Mouse (Mus musculus) frontal cortex, postnatal 10 days (tissue): ENCODE measurements at regions not wholly inside any gene's neighbourhood (a gene's known extent, or its start where the extent isn't known, plus 50 kb on each side); places are given as distances from the start of the nearest gene placed in this dataset.

Experiments
- DNase-seq, 2 experiments: peaks; one replicate each; pipeline ENCODE4 v3.0.0; 2022; ENCODE audit warnings: low spot score in 2 of 2, mixed read lengths in 1 of 2

DNA sequence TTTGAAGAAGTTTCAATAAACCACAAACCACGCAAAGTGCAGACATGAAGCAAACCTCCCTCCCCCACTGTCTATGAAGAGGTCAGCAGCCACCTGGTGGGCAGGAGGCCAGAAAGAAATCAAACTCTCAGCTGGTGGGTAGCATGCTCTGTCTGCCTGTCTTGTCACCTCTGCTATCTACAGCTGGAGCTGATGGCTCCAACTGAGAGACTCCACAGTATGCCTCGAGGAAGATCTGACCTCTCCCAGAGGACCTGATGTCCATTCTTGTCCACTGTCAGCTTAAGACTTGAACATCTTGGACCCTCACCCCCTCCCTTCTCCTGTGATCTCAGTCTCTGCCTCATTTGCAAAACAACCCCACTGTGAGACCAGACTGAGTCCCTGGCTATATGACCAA is 585.0 kb upstream of the Cdh11 start:
- no peak for DNase-seq

DNA sequence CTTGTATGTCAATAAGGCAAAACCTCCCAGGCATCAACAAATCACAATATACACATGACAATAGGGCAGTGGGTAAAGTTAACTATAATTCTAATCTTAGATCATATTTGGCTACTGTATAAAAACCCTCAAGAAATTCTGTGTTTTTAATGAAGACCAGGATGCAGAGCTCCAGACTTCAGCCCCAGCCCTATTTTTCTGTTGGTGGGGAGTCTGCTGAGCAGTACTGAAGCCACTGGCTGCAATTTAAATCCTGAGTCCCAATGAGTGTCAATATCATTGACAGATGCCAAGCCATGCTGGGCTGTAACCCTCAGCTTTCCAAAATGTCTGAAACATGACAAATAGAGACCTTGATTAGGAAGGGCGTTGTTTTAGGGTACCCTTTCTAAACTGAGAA is 587.6 kb upstream of the Cdh11 start:
- no peak for DNase-seq

DNA sequence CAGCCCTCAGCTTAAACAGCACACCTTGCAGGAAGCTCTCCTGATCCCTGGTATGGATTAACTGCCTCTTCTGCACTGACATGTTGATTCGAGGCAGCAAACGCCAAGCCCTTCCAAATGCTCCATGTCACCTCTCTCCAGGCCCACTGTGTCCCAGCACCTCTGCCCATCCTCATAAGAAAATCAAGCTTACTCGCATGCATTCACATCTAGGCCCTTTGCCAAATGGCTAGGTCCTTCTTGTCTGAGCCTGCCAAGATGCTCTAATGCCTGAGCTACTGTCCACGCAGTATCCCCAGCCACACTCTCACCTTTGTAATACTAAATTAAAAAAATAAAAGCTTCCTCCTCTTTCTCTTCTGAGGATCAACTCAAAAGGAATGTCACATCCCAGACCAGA is 588.7 kb upstream of the Cdh11 start:
- no peak for DNase-seq

DNA sequence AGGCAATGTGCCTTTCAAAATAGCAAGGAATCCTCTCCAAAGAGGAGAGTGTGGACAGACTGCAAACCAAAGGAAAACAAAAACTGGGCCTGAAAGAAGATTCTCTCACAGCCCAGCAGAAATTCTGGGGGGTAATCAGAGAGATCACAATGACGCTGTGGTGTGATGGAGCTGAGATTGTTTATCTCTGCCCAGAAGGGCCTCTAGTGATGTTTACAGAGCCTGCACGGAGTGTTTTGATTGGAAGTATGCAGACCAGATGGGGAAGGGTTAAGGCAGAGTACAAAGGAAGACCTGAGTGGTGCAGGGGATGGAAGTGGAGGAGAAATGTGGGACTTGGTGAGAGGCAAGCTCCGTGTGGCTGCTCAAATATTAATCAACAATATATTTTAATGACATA is 593.1 kb upstream of the Cdh11 start:
- no peak for DNase-seq

DNA sequence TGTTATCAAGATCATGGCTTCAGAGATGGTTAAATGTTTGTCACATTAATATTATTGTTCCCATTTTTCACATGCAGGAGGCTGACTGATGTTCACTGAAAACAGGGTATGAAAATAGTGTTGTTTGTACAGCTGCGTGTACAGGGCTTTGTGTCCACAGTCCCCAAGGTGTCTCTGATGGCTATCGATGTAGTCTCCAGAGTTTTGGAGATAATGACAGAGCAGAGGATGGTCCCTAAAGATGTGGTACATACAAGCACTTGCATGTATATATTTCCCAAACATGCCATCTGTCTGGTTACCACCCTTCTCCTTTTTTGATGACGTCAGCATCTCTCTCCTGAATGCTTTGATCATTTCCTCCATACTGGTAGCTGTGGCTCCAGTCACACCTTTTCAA is 596.1 kb upstream of the Cdh11 start:
- DNase-seq = no peak

DNA sequence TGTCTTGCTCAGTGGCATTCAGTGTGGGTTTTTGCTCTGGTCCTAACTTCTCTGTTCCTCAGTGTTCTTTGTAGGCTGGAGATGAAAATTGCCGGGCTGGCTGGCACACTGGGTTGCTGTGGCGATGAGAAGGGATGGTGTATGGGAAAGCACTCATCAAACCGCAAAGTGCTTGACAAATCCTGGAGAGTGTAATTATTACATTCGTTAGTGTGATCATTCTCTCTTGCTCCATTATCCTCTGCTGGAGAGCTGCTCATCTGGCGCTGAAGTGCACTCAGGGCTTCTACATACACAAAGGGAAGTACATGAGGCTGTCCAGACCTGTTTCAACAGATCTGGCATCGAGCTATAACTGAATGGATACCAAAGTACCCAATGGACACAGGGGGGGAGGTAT is 605.9 kb upstream of the Cdh11 start:
- no peak for DNase-seq

DNA sequence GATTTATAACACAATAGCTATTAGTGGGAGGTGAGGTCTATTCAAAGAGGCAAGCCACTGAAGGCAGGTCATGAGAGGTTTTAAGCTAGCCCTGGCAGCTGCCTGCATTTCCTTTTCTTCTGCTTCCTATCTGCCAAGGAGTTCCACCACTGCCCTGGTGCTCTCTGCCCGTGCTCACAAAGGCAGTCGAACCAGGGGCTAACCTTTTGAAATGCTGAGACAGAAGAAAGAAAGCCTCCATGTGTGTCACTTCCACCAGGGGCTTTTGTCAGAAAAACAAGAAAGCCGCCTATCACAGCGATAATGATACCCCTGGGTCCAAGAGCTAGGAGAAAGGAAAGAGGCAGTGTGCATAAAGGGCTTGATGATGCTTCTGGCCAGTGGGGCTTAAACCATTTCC is 609.9 kb upstream of the Cdh11 start:
- DNase-seq = no peak

DNA sequence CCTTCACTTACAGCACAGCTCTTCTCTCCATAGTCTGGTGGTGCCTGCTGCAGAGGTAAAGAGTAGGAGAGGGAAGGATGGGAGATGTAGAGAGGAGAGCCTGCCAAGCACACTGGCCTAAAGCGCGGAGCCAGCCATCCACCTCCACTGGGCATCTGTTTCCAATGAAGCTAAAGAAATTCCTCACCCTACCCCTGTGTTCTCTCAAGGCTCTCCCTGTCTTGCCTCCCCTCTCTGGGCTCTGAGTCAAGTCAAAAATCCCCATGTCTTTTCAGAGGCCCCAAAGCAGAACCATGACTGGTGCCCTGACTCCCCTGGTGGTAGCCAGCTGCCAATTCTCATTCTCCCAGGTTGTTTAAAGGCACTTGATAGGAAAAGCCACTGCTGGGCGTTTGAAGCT is 612.7 kb upstream of the Cdh11 start:
- DNase-seq = no peak

DNA sequence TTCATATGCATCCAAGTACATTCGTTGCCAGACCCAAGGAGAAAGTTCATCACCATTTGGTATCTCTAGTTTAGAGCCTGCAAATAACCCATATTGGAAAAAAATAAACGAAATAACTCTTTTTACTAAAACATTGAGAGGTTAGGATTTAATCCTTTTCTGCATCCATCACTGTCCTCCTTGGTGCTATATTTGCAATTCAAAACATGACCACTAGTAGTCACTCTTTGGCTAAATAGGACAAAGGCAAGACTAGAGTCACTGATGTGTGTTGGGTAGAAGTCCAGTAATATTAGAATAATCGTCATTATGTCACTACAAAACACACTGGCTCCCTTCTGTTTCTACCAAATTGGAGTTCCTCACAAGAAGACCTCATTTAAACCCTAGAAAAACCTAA is 614.0 kb upstream of the Cdh11 start:
- no peak for DNase-seq

DNA sequence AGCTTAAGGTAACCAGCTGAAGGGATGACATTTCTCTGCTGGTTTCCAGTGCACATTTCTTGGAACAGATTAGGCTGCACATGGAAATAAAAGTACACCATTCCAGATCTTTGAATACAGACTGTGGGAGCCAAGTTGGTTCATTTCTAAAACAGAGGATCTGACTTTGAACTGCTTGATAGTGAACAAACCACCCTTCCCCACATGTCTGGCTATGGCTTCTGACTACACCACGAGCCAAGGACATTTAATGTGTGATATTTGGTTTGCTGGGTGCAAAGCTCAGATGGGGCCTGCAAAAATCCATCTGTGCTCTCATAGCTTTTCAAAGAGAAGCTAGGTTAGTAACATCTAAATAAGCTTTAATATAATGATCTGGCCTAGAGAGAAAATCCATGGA is 614.7 kb upstream of the Cdh11 start:
- no peak for DNase-seq

DNA sequence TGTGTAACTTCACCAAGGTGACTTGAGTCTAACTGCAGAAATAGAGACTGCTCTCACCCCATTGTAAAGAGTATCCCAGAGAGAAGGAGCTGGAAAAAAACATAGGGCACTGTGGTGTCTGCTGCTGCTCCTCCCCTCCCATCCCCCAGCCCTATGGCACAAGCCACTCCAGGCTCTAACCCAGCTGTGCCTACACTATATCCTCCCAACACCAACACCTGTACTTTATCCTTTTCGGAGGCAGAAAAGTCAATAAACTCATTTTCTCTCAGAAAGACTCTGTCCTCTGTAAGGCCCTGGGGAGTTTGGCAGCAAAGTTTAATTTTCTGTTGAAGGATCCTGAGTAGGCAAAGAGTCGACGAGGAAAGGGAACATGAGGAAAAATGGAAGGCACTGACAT is 617.3 kb upstream of the Cdh11 start:
- no peak for DNase-seq

DNA sequence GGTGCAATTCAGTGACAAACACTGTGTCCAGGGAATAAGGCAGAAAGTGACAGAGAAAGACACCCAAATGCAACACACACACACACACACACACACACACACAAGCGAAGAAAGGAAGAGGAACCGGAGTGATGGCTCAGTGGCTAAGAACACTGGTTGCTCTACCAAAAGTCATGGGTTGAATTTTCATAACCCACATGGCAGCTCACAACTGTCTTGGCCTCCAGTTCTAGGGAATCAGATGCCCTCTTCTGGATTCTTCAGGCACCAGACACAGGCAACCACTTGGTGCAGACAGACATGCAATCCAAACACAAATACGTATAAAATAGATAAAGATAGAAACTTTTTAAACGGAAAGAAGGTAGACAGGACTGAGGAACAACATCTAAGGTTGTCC is 618.4 kb upstream of the Cdh11 start:
- DNase-seq = no peak

DNA sequence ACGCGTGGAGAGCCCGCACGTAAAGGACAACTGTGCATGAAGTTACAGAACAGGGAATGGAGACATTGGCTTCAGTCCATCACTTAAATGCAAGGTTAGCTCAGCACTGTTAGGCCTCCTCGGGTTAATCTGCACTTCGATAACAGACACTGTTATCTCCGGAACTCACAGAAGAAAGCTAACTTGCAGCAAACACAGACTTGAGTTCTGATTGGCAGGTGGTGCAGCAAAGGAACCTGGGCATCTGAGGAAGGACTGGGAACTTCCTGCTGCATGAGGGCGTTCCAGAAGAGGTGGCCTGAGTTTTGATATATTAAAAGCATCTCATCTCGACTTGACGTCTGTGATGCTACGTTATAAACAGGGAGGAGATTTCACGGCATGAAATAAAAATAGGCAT is 620.3 kb upstream of the Cdh11 start:
- DNase-seq = no peak

DNA sequence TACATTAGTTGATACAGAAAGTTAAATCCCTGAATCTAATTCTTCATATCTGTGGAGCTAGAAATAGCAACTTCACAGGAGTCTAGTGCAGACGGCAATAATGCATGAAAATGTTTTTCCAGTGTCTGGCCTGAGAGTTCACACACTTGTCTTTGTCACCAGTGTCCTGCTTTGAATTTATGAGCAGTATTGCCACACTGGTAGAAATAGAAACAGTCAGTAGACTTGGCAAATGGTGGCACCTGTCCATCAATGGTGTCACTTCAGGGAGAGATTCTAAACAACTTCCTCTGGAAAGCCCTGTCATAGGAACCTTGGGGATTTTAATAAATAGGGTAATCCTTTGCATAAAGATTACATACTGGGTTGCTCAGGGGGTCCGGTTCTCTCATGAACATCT is 621.5 kb upstream of the Cdh11 start:
- no peak for DNase-seq

DNA sequence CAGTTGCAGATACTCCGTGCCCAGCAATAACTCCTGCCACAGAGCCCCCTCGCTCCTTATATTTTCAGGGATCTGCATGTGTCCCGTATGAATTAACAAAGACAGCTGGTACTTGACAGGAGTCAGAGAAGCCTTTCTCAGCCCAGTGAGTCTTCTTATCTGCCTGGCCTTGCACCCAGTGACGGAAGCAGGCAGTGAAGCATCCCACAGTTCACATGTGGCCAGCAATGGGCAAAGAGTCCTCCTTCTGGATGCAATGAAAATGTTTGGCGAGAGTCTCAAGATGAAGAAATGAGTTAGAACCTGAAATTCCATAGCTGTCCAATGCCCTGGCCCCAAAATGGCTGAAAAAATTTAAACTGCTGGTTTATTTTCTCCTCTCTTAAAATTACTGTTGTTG is 622.2 kb upstream of the Cdh11 start:
- DNase-seq = no peak

DNA sequence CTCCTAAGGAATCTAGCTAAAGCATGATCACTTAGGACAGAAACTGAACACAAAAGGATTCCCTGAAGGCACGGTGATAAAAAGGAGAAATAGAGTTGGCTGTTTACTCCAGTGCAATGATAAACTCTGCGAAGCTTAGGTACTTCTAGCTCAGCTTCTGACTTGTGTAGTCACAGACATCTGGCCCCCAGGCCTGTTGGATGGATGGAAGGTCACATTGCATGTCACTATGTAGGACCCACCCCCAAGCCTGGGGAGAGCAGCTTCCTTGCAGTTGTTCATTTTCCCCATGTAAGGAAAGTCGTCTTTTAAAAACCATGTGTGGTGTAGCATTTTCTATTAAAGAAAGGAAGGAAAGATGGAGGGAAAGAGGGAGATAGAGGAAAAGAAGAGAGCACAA is 623.0 kb upstream of the Cdh11 start:
- no peak for DNase-seq

DNA sequence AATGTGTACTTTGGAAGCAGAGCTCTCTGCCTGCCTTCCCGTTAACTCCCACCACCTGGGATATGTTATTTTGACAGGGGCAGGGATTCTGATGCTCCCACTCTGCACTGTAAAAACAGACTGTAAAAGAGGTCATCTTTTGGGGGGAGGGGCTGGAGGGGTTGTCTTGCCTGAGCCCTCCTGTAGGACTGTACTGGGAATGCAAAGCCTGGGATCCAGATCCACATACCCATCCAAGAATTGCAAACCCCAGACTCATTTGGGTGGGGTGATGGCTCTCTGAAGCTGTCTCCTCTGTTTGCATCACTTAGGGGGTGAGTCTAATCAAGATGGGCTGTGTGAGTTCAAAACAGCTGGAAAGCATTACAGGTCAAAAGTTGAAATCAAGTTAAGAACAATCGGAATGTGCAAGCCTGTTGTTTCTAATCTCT is 623.7 kb upstream of the Cdh11 start:
- DNase-seq = no peak

DNA sequence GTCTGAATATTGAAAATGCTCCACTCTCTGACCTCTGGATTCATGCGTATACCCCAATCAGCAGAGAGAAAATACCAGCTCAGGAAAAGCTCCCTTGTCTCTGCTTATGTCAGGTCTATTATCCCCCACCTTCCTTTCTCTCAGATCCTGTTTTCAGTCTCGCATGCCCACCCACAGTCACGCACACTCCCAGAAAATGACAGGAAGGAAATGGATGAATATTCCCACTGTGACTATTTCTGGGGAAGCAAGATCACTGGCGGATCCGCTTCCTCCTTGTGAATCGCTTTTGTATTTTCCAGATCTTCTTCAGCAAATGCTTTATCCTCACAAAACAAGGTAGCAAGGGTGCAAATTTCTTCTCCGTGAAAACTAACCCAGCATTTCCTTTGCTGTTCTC is 627.3 kb upstream of the Cdh11 start:
- DNase-seq = no peak

DNA sequence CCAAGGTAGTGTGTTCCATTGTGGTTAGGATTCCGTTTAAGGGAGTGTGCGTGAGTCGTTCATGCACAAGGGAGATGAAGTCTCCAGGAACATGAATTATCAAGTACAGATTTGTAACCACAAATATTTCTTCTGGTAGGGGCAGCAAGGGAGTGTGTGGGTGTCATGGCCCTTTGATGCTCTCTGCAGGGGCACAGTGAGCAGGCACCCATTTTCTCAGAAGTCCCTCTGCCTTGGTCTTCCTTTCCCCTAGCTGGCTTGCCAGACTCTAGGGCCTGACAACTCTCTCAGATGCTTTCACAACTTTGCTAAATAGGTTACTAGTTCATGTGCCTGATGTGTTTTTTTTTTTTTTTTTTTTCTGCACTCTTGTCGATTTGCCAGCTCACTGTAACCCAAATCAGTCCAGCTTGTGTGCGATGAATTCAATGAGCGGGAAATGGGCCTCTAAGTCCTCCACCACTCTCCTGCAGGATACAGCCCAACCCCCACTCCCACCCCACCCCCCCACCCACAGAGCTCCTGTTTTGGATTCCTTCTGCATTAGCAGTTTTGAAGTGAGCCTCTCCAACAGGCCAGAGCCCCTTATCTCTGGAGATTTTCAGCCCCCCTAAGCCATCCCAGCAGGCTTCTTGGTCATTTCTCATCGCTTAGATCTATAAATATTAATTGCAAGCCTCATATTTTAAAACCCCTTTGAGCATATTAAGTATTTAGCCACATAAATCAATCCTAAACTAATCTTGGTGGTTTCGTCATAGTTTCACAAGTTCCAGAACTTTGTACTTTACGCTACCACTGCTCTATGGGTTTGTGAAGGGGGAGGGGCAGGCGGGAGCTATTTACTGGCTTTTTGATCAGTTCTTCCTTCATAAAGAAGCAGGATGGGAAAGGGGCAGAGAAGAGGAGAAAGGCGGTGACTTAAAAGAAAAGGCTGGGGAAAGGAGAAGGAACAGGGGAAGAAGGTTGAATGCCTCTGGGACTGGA is 628.4 kb upstream of the Cdh11 start:
- no peak for DNase-seq

DNA sequence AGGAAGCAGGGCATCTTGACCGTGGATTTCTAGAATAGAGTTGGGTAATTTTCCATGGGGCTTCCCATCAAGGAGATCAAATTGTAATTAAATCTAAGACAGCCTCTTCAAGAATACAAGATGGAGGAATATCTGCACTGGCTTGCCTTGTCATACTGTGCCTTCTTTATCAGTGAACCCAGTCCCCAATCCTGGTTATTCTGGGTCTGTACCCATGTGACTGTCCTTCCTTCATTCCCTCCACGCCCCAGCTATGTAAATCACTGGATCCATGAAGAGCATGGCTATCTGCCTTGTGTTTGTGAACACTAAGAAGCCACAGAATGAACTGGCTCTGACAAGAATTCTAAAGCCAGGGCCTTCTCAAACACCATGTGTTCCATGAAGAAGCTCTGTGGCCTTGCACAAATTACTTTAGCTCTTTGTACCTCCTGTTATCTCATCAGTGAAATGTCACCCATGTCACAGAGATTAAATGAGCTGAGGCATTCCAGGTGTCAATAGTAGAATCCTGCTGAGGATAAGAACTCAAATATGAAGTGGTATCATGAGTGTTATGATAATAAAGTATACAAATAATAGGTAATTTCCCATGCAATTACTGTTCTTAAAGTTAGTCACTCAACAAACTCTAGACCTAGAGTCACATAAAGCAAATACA is 637.0 kb upstream of the Cdh11 start:
- DNase-seq = no peak

DNA sequence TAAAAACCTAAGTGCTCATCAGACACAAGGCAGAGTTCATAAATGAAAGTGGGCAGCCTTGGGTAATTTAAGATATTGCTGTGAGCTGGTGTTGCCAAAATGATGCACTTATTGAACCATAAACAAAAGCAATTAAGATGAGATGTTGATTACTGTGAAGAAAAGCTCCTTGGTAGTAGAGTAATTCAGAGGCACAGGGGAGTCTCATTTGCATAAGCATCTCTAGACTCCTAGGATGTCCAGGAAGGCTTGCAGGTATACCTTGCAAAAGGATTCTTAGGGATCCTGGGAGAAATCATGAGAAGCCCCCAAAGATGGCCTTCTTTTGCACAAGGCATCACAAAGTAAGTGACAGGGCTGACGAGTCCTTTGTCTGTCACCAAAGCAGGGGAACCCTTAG is 640.5 kb upstream of the Cdh11 start:
- no peak for DNase-seq

DNA sequence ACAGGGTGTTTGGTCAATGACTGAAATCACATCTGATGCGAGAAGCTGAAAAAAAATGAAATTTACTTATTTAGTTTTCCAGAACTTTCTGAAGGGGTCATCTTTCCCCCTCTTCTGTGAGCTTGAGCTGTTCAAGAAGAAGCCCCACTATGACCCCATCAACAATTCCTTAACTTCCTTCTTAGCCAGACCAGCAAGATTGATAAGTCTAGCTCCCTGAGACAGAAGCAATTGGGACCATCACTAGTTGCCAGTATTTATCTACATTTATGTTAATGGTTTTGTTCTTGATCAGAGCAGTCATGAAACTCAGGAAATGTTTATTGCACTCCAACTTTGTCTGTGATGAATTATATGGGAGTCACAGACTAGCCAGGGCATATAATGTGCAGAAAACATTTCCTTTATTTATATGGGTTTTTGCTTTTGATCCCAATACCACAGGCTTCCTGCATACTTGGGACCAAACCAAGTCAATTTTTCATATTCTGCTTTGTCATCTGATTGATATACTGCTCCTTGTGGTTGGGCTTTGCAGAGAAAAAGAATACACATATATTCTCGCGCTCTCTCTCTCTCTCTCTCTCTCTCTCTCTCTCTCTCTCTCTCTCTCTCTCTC is 645.5 kb upstream of the Cdh11 start:
- DNase-seq = no peak

DNA sequence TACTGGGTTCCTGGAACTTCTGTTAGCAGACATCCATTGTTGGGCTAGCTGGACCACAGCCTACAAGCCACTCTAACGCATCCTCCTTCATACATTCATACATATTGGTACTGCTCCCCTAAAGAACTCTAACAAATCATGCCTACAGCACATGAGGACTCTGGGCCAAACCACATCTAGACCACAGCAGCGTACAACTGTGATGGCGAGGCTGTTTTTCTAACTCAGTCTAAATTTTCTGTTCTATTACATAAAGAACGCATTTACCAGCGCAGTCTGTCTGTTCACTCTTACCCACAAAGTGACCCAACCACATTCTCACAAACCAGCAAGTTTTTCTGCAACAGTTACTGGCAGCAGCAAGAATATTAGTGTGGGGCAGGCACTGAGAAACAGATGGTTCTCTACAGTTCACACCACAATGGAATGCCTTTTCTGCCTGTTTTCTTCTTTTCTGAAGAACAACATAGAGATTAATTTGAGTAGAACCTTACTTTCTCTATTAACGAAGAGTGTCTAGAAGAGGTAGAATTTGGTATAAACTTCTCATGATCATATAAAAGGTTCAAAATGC is 648.2 kb upstream of the Cdh11 start:
- DNase-seq = no peak
